Mouse (Mus musculus): ENCODE data around the gene Rhbg. TPM values are rescaled to one million over a fixed set of nuclear protein-coding genes. Genes with fewer than 3 reads are reported as not detected.
"Not testable (repeated sequence)": the region's sequence is repeated elsewhere in the genome, so short reads cannot be mapped to it uniquely, and the experiment has no call there.

The Rhbg gene
- polyA plus RNA-seq (2015; fragmentation: Nextera tagmentation; extraction: Ambion mirVana) = 4.8 and 5.7 TPM in 2 replicates

GRCm38 (mm10) chr3:88254268-88254926, at the start of gene Rhbg:
Rhbg (minus strand) TSS chr3:88254709.
- H3K36me3 ChIP-seq = no peaks in the 10 kb centered on the region
- peaks cover 8% of the 10 kb centered on the region; the same call in 1 of the 2 replicates for H3K4me1 ChIP-seq
- H3K27ac ChIP-seq = no peak within 1 kb of the TSS
- WGBS = 3% methylated on average over 34 of the region's 34 CpGs
- peak within 1 kb of the TSS; percentile 70 for H3K4me2 ChIP-seq (replicated peaks)
- peak; percentile 15; the same call in 1 of the 2 replicates for ATAC-seq (ENCODE audit: low FRiP score, low read depth)
- peak within 1 kb of the TSS; percentile 46 for H3K4me3 ChIP-seq
- peaks cover 59% of the 10 kb centered on the region for H3K27me3 ChIP-seq
- peak within 1 kb of the TSS; percentile 55 for H3K9ac ChIP-seq
- no peaks in the 10 kb centered on the region for H3K9me3 ChIP-seq

- H3K27me3 ChIP-seq = no peaks in the 10 kb centered on the region
- H3K36me3 ChIP-seq = peaks cover 49% of the 10 kb centered on the region
- no peaks in the 10 kb centered on the region for H3K9me3 ChIP-seq
- no peak overlapping the region for H3K4me2 ChIP-seq (replicated peaks)
- no peak overlapping the region for H3K27ac ChIP-seq
- no peak overlapping the region for H3K4me3 ChIP-seq
- ATAC-seq (ENCODE audit: low FRiP score, low read depth) = no peak
- peaks cover 17% of the 10 kb centered on the region for H3K4me1 ChIP-seq
- no peak overlapping the region for H3K9ac ChIP-seq
- 86% methylated on average over 1 of the region's 1 CpGs for WGBS
Observed at GRCm38 (mm10) chr3:88299172-88299571, 44.7 kb upstream of the Rhbg start.

GRCm38 (mm10) chr3:88297321-88297851, 42.9 kb upstream of the Rhbg start:
- peak overlapping the region; percentile 89 for H3K9ac ChIP-seq
- WGBS = under 1% methylated on average over 30 of the region's 30 CpGs
- H3K27ac ChIP-seq = peak overlapping the region; percentile 88
- peaks cover 17% of the 10 kb centered on the region for H3K4me1 ChIP-seq
- H3K27me3 ChIP-seq = no peaks in the 10 kb centered on the region
- peaks cover 33% of the 10 kb centered on the region for H3K36me3 ChIP-seq
- no peaks in the 10 kb centered on the region for H3K9me3 ChIP-seq
- H3K4me2 ChIP-seq (replicated peaks) = peak overlapping the region; percentile 94
- H3K4me3 ChIP-seq = peak overlapping the region; percentile 80
- ATAC-seq (ENCODE audit: low FRiP score, low read depth) = no peak

- H3K27me3 ChIP-seq = no peaks in the 10 kb centered on the region
- peak within 1 kb of the TSS; percentile 89 for H3K9ac ChIP-seq
- H3K4me3 ChIP-seq = peak within 1 kb of the TSS; percentile 80
- H3K4me1 ChIP-seq = peaks cover 17% of the 10 kb centered on the region
- peak within 1 kb of the TSS; percentile 94 for H3K4me2 ChIP-seq (replicated peaks)
- H3K36me3 ChIP-seq = peaks cover 26% of the 10 kb centered on the region
- no peaks in the 10 kb centered on the region for H3K9me3 ChIP-seq
- ATAC-seq (ENCODE audit: low FRiP score, low read depth) = peak; percentile 99
- under 1% methylated on average over 44 of the region's 44 CpGs for WGBS
- H3K27ac ChIP-seq = peak within 1 kb of the TSS; percentile 88
Observed at GRCm38 (mm10) chr3:88296561-88297318, 42.2 kb upstream of the Rhbg start, which contains the start of the genes Tsacc and Cct3. Tsacc (minus strand) TSS chr3:88296999. Cct3 (plus strand) TSS chr3:88297116.

GRCm38 (mm10) chr3:88296110-88296560, 41.6 kb upstream of the Rhbg start:
- H3K4me1 ChIP-seq = peaks cover 17% of the 10 kb centered on the region
- WGBS = under 1% methylated on average over 12 of the region's 12 CpGs
- peak; percentile 7; the same call in 1 of the 2 replicates for ATAC-seq (ENCODE audit: low FRiP score, low read depth)
- peaks cover 20% of the 10 kb centered on the region for H3K36me3 ChIP-seq
- peak overlapping the region; percentile 94 for H3K4me2 ChIP-seq (replicated peaks)
- peak overlapping the region; percentile 86 for H3K27ac ChIP-seq
- H3K27me3 ChIP-seq = no peaks in the 10 kb centered on the region
- H3K9me3 ChIP-seq = no peaks in the 10 kb centered on the region
- peak overlapping the region; percentile 67 for H3K9ac ChIP-seq
- peak overlapping the region; percentile 80 for H3K4me3 ChIP-seq

- Histone ChIP-seq H3K4me3 (peak overlapping the region; percentile 80; the same call in 1 of the 2 replicates), H3K36me3 (peaks cover 12% of the 10 kb centered on the region), H3K4me1 (peaks cover 17% of the 10 kb centered on the region), H3K4me2 (replicated peaks) (peak overlapping the region; percentile 94)
- not testable (repeated sequence) for H3K9ac ChIP-seq; ATAC-seq (ENCODE audit: low FRiP score, low read depth); H3K27me3 ChIP-seq; H3K9me3 ChIP-seq; H3K27ac ChIP-seq
- WGBS = 62% methylated on average over 1 of the region's 1 CpGs
Observed at GRCm38 (mm10) chr3:88295272-88295671, 40.8 kb upstream of the Rhbg start.

GRCm38 (mm10) chr3:88291970-88292369, 37.5 kb upstream of the Rhbg start:
- 58% methylated on average over 4 of the region's 4 CpGs for WGBS
- no peak overlapping the region for H3K27ac ChIP-seq
- peaks cover 4% of the 10 kb centered on the region; the same call in 1 of the 2 replicates for H3K4me1 ChIP-seq
- no peaks in the 10 kb centered on the region for H3K27me3 ChIP-seq
- H3K4me3 ChIP-seq = no peak overlapping the region
- no peaks in the 10 kb centered on the region for H3K36me3 ChIP-seq
- no peak overlapping the region for H3K9ac ChIP-seq
- ATAC-seq (ENCODE audit: low FRiP score, low read depth) = no peak
- no peak overlapping the region for H3K4me2 ChIP-seq (replicated peaks)
- no peaks in the 10 kb centered on the region for H3K9me3 ChIP-seq

- WGBS = 89% methylated on average over 9 of the region's 10 CpGs
- ATAC-seq (ENCODE audit: low FRiP score, low read depth); H3K4me1 ChIP-seq; H3K9me3 ChIP-seq; H3K36me3 ChIP-seq; H3K27ac ChIP-seq; H3K4me2 ChIP-seq (replicated peaks); H3K27me3 ChIP-seq; H3K9ac ChIP-seq; H3K4me3 ChIP-seq: not testable (repeated sequence)
Observed at GRCm38 (mm10) chr3:88288133-88288713, 33.7 kb upstream of the Rhbg start.

- 96% methylated on average over 4 of the region's 4 CpGs for WGBS
- Histone ChIP-seq H3K9ac (no peak within 1 kb of the TSS), H3K9me3 (no peaks in the 10 kb centered on the region), H3K36me3 (no peaks in the 10 kb centered on the region; the same call in 1 of the 2 replicates), H3K27me3 (no peaks in the 10 kb centered on the region), H3K4me3 (no peak within 1 kb of the TSS), H3K27ac (no peak within 1 kb of the TSS), H3K4me1 (no peaks in the 10 kb centered on the region), H3K4me2 (replicated peaks) (no peak within 1 kb of the TSS)
- no peak for ATAC-seq (ENCODE audit: low FRiP score, low read depth)
Observed at GRCm38 (mm10) chr3:88287110-88287509, 32.6 kb upstream of the Rhbg start, which contains the start of gene Gm38392. Gm38392 (minus strand) TSS chr3:88287210.

GRCm38 (mm10) chr3:88285565-88285895, 31.0 kb upstream of the Rhbg start:
- not testable (repeated sequence) for H3K9ac ChIP-seq; H3K4me3 ChIP-seq; H3K27ac ChIP-seq; ATAC-seq (ENCODE audit: low FRiP score, low read depth); H3K36me3 ChIP-seq; H3K9me3 ChIP-seq; H3K27me3 ChIP-seq; H3K4me2 ChIP-seq (replicated peaks); H3K4me1 ChIP-seq
- 80% methylated on average over 2 of the region's 2 CpGs for WGBS

GRCm38 (mm10) chr3:88284815-88285564, 30.5 kb upstream of the Rhbg start:
- H3K9me3 ChIP-seq; H3K4me2 ChIP-seq (replicated peaks); ATAC-seq (ENCODE audit: low FRiP score, low read depth); H3K36me3 ChIP-seq; H3K27ac ChIP-seq; H3K27me3 ChIP-seq; H3K4me1 ChIP-seq; H3K9ac ChIP-seq; H3K4me3 ChIP-seq: not testable (repeated sequence)
- WGBS = 95% methylated on average over 14 of the region's 14 CpGs
